In genomic region chr16:36827611-36828053, GRCm38 (mm10) we compare ENCODE assay signal across 8 mouse cellular contexts. TPM values are rescaled to one million over a fixed set of nuclear protein-coding genes. Genes with fewer than 3 reads are reported as not detected.
DNase-seq lines count a peak whose midpoint lies in the region; ATAC-seq and TF ChIP-seq lines count a peak whose summit lies in the region.

No protein-coding gene starts in this region.

- no peaks in the 10 kb centered on the region for H3K27me3 ChIP-seq in forebrain, embryonic 12.5 days
- peaks cover 12% of the 10 kb centered on the region; the same call in 1 of the 2 replicates for H3K27me3 ChIP-seq in liver, embryonic 15.5 days

- H3K27ac ChIP-seq in gastrocnemius, adult 2 months = peak overlapping the region; percentile 78; the same call in 1 of the 2 replicates
- H3K27ac ChIP-seq in forebrain, embryonic 12.5 days = no peak overlapping the region
- no peak overlapping the region for H3K27ac ChIP-seq in liver, embryonic 15.5 days (replicated peaks)

- H3K9ac ChIP-seq in forebrain, embryonic 12.5 days = peak overlapping the region; percentile 81
- peak overlapping the region; percentile 85 for H3K9ac ChIP-seq in liver, embryonic 15.5 days

- no peaks in the 10 kb centered on the region for H3K36me3 ChIP-seq in forebrain, embryonic 12.5 days (replicated peaks)
- no peaks in the 10 kb centered on the region for H3K36me3 ChIP-seq in liver, embryonic 15.5 days (replicated peaks)

- peak overlapping the region; percentile 79 for H3K4me3 ChIP-seq in gastrocnemius, adult 2 months
- H3K4me3 ChIP-seq in forebrain, embryonic 12.5 days (replicated peaks) = peak overlapping the region; percentile 74
- H3K4me3 ChIP-seq in liver, embryonic 15.5 days (replicated peaks) = peak overlapping the region; percentile 93

- intact Hi-C loops in gastrocnemius, adult 2 months (cut with DNase I) = loop anchor here (5.0 kb wide), 1 partner anchor 185 kb away; the partner anchor contains the start of gene Polq

- DNase-seq in gastrocnemius, adult 2 months = no peak
- DNase-seq in gastrocnemius, adult 8-10 months (ENCODE audit: low spot score in 2 of 2) = no peak
- no peak for DNase-seq in left cerebral cortex, adult 18-20 months (ENCODE audit: low spot score in 2 of 2)
- DNase-seq in cerebellum, postnatal 10 days = no peak
- no peak for DNase-seq in urinary bladder, postnatal 25 days (ENCODE audit: low spot score)

- ATAC-seq in CD4-positive, CD25-positive, alpha-beta regulatory T cell, adult 4 months = peak; percentile 31
- ATAC-seq in forebrain, embryonic 12.5 days (ENCODE audit: low FRiP score) = no peak
- peak; percentile 62 for ATAC-seq in liver, embryonic 15.5 days (ENCODE audit: insufficient read depth)

- peaks cover 9% of the 10 kb centered on the region for H3K4me1 ChIP-seq in forebrain, embryonic 12.5 days
- peaks cover 15% of the 10 kb centered on the region for H3K4me1 ChIP-seq in liver, embryonic 15.5 days (replicated peaks)

- H3K9me3 ChIP-seq in forebrain, embryonic 12.5 days = no peaks in the 10 kb centered on the region
- no peaks in the 10 kb centered on the region for H3K9me3 ChIP-seq in liver, embryonic 15.5 days (replicated peaks)

- peak overlapping the region; percentile 73 for H3K4me2 ChIP-seq in forebrain, embryonic 12.5 days
- H3K4me2 ChIP-seq in liver, embryonic 15.5 days = peak overlapping the region; percentile 93

- no peak for TF ChIP-seq CTCF in gastrocnemius, adult 2 months (IDR thresholded peaks at IDR 0.05)

- 4% methylated on average over 11 of the region's 11 CpGs for WGBS in forebrain, embryonic 12.5 days
- WGBS in liver, embryonic 15.5 days (ENCODE audit: insufficient replicate concordance) = 4% methylated on average over 11 of the region's 11 CpGs

RNA-seq across cellular contexts. Expression of gene Iqcb1, which starts 0.6 kb away (rescaled TPM):
- 1 to 10 TPM; 5.8 to 5.9 TPM for total RNA-seq in gastrocnemius, adult 2 months (2021)
- total RNA-seq in gastrocnemius, adult 8-10 months (2022) = 1 to 10 TPM; 3.9 to 4.9 (median 4.8) TPM
- polyA plus RNA-seq in CD4-positive, CD25-positive, alpha-beta regulatory T cell, adult 4 months (2017; shearing (Covaris generic)) = 10 to 100 TPM; 11.8 to 20.6 TPM
- polyA plus RNA-seq in forebrain, embryonic 12.5 days (2016; fragmentation: Nextera tagmentation; extraction: Ambion mirVana) = 66.3 TPM in 2 replicates
- polyA plus RNA-seq in liver, embryonic 15.5 days (2015; fragmentation: Nextera tagmentation; extraction: Ambion mirVana) = 7.7 and 9.1 TPM in 2 replicates
- 10 to 100 TPM; 47.8 to 47.9 TPM for total RNA-seq in left cerebral cortex, adult 18-20 months (2021)

RNA-seq across cellular contexts. Expression of gene Slc15a2, which starts 42.9 kb away (rescaled TPM):
- total RNA-seq in gastrocnemius, adult 2 months (2021) = 1 to 10 TPM; 2.3 to 3.8 TPM
- total RNA-seq in gastrocnemius, adult 8-10 months (2022) = 1 to 10 TPM in 2 of 4 experiments, under 1 TPM in 2; 0.51 to 2.5 (median 1.5) TPM
- 10 to 100 TPM; 17.3 to 27.1 TPM for polyA plus RNA-seq in CD4-positive, CD25-positive, alpha-beta regulatory T cell, adult 4 months (2017; shearing (Covaris generic))
- 4.1 and 4.9 TPM in 2 replicates for polyA plus RNA-seq in forebrain, embryonic 12.5 days (2016; fragmentation: Nextera tagmentation; extraction: Ambion mirVana)
- 1.7 and 2.0 TPM in 2 replicates for polyA plus RNA-seq in liver, embryonic 15.5 days (2015; fragmentation: Nextera tagmentation; extraction: Ambion mirVana)
- total RNA-seq in left cerebral cortex, adult 18-20 months (2021) = 10 to 100 TPM; 32.4 to 33.6 TPM

RNA-seq across cellular contexts. Expression of gene Eaf2, which starts 47.2 kb away (rescaled TPM):
- total RNA-seq in gastrocnemius, adult 2 months (2021) = under 1 TPM in 1 of 2 experiments, not detected in 1; 0.25 TPM
- under 1 TPM in 1 of 4 experiments, not detected in 3; 0.67 TPM for total RNA-seq in gastrocnemius, adult 8-10 months (2022)
- 1 to 10 TPM in 1 of 2 experiments, under 1 TPM in 1; 0.32 to 2.1 TPM for polyA plus RNA-seq in CD4-positive, CD25-positive, alpha-beta regulatory T cell, adult 4 months (2017; shearing (Covaris generic))
- 0.59 and 0.98 TPM in 2 replicates for polyA plus RNA-seq in forebrain, embryonic 12.5 days (2016; fragmentation: Nextera tagmentation; extraction: Ambion mirVana)
- 0.21 and 0.39 TPM in 2 replicates for polyA plus RNA-seq in liver, embryonic 15.5 days (2015; fragmentation: Nextera tagmentation; extraction: Ambion mirVana)
- 1 to 10 TPM in 1 of 2 experiments, under 1 TPM in 1; 0.94 to 1.7 TPM for total RNA-seq in left cerebral cortex, adult 18-20 months (2021)

RNA-seq across cellular contexts. Expression of gene Golgb1, which starts 47.3 kb away (rescaled TPM):
- 10 to 100 TPM; 17.7 to 28.9 TPM for total RNA-seq in gastrocnemius, adult 2 months (2021)
- 10 to 100 TPM; 27.1 to 32.0 (median 28.2) TPM for total RNA-seq in gastrocnemius, adult 8-10 months (2022)
- polyA plus RNA-seq in CD4-positive, CD25-positive, alpha-beta regulatory T cell, adult 4 months (2017; shearing (Covaris generic)) = 10 to 100 TPM; 37.9 to 41.0 TPM
- 74.7 and 91.1 TPM in 2 replicates for polyA plus RNA-seq in forebrain, embryonic 12.5 days (2016; fragmentation: Nextera tagmentation; extraction: Ambion mirVana)
- polyA plus RNA-seq in liver, embryonic 15.5 days (2015; fragmentation: Nextera tagmentation; extraction: Ambion mirVana) = 22.7 and 24.7 TPM in 2 replicates
- total RNA-seq in left cerebral cortex, adult 18-20 months (2021) = 10 to 100 TPM; 79.6 to 84.8 TPM

Comparison
In these comparisons a context has a peak if more than half of its experiments do, and no peak if none do; other contexts are left out.
1. RNA of gene Iqcb1, which starts 0.6 kb away (total RNA-seq): 47.8 to 47.9 TPM in left cerebral cortex, adult 18-20 months; 5.8 to 5.9 TPM in gastrocnemius, adult 2 months and 3.9 to 4.9 TPM in gastrocnemius, adult 8-10 months; every median in the first group is over 4 times any median in the second.
2. RNA of gene Slc15a2, which starts 42.9 kb away (total RNA-seq): 32.4 to 33.6 TPM in left cerebral cortex, adult 18-20 months; 2.3 to 3.8 TPM in gastrocnemius, adult 2 months and 0.51 to 2.5 TPM in gastrocnemius, adult 8-10 months; every median in the first group is over 4 times any median in the second.
3. Peak in every context shown above with its lines, with median percentiles within 50 percentile points of each other: H3K4me3 ChIP-seq.